Mouse (Mus musculus) spleen, postnatal 4 days (tissue): ENCODE data around the gene Git1.
"Not testable (repeated sequence)": the region's sequence is repeated elsewhere in the genome, so short reads cannot be mapped to it uniquely, and the experiment has no call there.

ENCODE experiments used
- DNase-seq, 2 experiments: peaks; one replicate each; pipeline ENCODE4 v3.0.0; 2022; ENCODE audit warnings: low spot score in 2 of 2

Git1 gene

DNA sequence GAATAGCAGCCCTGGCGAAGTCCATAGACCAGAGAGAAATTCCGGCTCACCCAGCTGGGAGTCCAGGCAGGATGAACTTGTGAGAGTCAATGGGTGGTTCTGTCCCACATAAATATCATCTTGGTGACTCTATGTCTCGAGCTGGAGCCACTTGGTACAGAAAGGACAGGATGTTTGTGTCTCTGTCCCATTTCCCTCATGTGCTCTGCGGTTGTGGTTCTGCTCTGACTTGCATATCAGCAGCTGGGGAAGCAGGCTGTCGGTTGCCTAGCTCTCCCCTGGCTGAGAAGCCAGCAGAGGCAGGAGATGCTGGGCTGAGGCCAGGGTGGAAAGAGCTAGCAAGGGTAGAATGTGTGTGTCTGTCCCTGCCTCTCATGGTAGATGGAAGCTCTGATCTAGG, 25.7 kb downstream of the Git1 start, which contains the start of gene Gm10392:
Gm10392 (minus strand) TSS at position 156 of the 400 bp plus-strand sequence.
- peak; percentile 46 to 76 for DNase-seq

DNA sequence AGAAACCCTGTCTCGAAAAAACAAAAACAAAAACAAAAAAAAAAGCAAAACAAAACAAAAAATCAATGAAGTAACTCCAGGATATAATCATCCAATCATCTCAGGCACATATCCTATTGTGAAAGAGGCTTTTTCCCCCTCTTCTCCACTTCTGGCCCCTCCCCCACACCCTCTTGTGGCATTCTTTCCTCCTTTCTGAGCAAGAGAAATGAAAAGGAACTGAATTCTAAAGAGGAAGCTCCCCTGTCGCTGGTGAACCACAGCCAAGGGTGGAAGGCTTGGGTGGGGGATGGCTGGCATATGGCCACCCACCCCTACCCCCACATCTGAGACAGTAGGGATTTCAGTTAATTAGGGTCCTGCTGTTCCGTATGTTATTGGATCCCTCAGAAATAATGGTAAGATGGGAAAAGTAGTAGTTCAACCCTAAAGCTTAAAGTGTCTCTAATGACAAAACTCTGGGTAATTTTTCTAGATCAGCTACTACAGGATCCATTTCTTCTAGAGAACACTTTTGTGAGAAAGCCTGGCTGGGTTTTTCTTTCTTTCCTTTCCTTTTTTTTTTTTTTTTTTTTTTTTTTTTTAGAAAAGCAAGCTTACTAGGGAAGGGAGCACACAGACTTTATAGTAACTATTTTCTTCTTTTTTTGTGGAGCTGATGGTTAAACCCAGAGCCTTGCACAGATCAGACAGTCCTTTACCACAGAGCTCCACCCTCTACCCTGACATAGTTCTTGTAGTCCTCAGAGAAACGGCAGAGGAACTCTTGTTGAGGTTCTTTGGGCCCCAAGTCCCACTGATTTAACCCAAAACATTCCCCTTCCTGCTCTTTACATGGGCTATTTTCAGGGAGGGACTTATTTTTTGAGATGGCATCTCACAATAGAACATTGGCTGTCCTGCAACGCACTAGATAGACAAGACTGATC, 27.5 kb downstream of the Git1 start:
- peak; percentile 48 to 69 for DNase-seq

DNA sequence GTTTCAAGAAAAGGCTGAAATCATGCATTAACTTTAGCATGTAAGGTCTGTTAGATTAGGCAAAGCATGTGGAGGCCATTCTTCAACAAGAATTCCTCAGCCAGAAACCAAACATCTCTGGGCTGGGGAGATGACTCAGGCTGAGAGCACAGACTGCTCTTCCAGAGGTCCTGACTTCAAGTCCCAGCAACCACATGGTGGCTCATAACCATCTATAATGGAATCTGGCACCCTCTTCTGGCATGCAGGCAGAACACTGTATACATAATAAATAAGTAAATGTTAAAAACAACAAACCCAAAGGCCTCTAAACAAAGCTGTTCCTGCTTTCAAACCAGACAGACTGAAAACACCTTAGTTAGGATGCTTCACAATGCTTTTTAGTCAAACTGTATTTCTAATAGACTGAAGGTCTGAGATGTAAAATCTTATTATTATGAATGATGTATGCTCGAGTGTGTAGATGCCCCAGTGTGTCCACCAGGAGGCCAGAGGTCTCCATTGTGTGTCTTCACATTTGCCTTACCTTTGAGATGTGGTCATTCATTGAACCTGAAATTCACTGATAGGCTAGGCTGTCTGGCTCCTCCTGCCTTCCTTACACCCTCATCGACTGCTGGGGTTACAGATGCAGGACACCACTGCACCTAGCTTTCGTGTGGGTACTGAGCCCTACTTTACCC, 32.6 kb downstream of the Git1 start:
- no peak for DNase-seq

DNA sequence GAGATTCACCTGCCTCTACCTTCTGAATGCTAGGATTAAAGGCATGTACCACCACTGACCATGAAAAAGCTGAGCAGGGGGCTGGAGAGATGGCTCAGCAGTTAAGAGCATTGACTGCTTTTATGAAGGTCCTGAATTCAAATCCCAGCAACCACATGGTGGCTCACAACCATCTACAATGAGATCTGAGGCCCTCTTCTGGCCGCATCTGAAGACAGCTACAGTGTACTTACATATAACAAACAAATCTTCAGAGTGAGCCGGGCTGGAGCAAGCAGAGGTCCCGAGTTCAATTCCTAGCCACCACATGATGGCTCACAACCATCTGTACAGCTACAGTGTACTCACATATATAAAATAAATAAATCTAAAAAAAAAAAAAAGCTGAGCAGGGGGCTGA, 35.1 kb downstream of the Git1 start:
- DNase-seq, result not testable (repeated sequence)

DNA sequence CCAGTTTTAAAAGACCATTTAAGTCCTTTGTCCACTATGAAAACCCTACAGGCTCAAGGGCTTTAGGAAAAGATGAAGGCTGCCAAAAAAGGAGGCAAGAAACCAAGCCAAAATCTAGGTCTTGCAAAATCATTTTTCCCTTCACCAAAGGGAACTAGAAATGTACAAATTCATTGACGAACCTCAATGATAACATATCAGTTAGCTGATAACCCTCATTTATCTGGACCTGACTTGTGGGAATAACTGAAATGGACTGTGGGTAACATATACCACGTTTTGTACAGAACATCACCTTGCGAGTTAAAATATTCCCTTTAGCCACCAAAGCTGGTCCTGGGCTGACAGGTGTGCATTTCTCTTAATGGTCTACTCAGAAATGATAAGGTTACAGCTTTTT, 36.3 kb downstream of the Git1 start:
- no peak for DNase-seq

DNA sequence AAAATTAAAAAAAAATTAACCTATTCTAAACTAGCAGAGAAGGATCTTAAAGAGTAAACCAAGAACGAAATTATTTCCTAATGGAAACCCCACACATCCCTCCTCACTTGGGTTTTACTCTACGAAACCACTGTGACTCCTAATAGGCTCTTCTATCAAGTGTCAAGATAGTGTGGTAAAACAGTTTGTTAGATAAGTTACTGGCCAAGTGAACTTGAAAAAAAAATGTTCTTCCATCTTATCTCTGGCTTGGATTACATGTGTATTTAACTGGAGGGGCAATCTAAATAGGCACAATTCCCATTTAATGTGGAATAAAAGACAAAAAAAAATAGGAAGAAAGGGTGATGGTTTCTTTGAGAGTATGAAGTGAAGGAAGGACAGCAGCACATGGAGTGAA, 37.5 kb downstream of the Git1 start:
- DNase-seq, result no peak

DNA sequence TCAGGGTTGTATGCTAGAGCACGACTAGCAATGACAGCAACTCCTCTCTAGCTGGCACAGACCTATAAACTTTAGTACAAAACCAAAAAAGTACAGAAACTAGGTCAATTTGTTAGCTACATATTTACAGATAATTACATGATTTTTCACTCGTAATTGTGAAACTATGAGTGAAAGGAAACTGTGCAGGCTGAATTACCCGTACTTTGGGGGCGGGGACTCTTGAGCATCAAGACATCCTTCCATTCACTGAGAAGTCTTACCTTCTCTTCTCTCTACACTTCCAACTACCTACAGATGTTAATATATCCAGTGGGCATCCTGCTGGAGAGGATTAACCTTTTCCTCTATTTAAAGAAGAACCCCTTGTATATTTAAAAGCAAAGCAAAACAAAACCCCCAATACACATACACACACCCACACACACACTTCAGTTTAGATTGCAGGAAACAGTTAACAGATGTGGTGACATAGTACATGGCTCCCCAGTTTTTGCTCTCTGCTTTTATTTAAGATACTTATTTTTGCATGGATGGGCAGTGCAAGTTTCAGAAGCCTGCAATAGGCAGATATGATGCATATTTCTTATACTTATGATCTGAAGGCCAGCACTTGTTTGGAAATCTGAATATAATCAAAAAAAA, 39.0 kb downstream of the Git1 start:
- DNase-seq, result no peak

DNA sequence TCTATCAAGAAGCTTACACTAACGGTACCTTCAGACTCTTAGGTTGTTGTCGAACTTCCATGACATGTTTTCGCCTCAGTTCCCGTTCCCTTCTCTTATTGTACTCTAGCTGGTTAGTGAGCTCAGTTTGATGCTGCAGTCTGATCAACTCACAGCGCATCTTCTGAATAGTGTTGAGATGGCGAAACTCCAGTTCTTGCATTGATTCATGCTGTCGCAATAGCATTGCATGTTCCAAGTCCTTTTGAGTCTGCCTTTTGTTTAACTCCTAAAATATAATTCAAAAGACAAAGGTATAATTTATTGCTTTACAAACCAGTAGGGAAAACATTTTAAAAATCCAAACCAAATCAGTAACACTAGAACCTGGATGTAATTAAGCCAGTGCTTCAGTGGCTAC, 51.9 kb downstream of the Git1 start:
- no peak for DNase-seq
